Mouse (Mus musculus): ENCODE measurements at regions not wholly inside any gene's neighbourhood (a gene's known extent, or its start where the extent isn't known, plus 50 kb on each side); places are given as distances from the start of the nearest gene placed in this dataset.
"Not testable (repeated sequence)": the region's sequence is repeated elsewhere in the genome, so short reads cannot be mapped to it uniquely, and the experiment has no call there.

- intact Hi-C loops (cut with DNase I), result no loop called here
- DNase-seq (ENCODE audit: low spot score), result no peak
Measured at GRCm38 (mm10) chr17:31732176-31732880, 54.7 kb downstream of the Cryaa start.

GRCm38 (mm10) chr17:31734521-31734920 lies 56.9 kb downstream of the Cryaa start:
- intact Hi-C loops (cut with DNase I), result no loop called here
- DNase-seq (ENCODE audit: low spot score), result no peak

DNA sequence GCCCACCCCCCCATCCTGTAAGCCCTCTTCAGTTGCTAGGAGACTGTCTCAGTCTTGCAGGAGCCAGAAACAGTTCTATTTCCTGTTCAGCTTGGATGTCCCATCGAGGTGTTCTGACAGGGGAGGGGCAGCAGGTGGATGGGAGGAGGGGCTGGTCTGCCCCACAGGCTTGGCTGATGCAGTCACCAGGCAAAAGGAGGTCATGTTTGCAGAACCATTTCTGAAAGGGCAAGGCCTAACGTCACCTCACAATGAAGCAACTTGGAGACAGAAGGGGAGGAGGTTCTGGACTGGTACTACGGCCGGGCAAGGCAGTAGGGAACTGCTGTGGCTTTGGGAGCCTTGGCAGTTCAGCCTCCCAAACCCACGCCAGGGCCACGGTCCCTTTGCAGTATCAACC lies 59.1 kb downstream of the Cryaa start:
- intact Hi-C loops (cut with DNase I), result no loop called here
- DNase-seq (ENCODE audit: low spot score), result no peak

DNA sequence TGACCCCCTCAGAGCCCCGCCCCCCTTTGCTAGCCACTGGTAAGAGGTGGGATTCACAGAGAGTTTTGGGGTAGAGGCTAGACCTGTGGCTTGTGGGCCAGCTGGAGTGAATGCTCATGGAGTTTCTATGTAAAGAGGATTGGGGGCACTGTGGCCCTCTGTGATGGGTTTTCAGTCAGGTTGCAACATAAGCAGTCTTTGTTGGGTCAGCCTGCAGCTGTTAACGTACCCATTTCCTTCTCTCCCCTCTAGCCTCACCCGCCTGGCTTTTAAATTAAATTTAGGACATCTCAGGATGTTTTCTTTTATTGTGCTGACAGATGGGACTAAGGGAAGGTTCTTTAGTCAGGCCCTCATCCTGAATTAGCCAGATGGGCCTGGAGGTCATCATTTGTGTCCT lies 60.6 kb downstream of the Cryaa start:
- intact Hi-C loops (cut with DNase I), result no loop called here
- DNase-seq (ENCODE audit: low spot score), result no peak

GRCm38 (mm10) chr17:31739586-31739985 lies 62.0 kb downstream of the Cryaa start:
- DNase-seq (ENCODE audit: low spot score), result no peak

DNA sequence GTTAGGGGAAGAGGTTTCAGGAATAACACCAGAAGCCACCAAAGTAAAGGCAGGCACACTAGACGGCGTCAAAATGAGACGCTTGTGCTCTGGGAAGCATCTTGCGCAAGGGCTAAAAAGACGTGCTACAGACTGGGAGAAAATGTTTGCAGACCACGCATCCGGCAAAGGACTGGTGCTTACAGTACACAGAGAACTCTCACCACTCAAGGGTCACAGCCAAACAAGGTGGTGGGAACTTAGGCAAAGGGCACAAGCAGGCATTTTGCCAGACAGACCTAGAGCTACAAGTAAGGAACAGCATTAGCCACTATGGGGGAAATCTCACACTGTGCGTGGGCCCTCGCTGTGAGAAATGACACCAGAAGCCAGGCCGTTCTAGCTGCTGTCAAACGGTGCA lies 62.5 kb downstream of the Cryaa start:
- intact Hi-C loops (cut with DNase I), result no loop called here
- no peak for DNase-seq (ENCODE audit: low spot score)

More at GRCm38 (mm10) chr17:31739586-31739985, 62.0 kb downstream of the Cryaa start:
- intact Hi-C loops (cut with DNase I), result no loop called here

- no peak for DNase-seq (ENCODE audit: low spot score)
- intact Hi-C loops (cut with DNase I), result no loop called here
Measured at GRCm38 (mm10) chr17:31743656-31744055, 66.0 kb downstream of the Cryaa start.

GRCm38 (mm10) chr17:31746198-31747111 lies 68.8 kb downstream of the Cryaa start:
- DNase-seq (ENCODE audit: low spot score), result peak; percentile 46
- intact Hi-C loops (cut with DNase I), result loop anchor here (2.0 kb wide), 1 partner anchor 20 kb away; no protein-coding TSS in a partner anchor

DNA sequence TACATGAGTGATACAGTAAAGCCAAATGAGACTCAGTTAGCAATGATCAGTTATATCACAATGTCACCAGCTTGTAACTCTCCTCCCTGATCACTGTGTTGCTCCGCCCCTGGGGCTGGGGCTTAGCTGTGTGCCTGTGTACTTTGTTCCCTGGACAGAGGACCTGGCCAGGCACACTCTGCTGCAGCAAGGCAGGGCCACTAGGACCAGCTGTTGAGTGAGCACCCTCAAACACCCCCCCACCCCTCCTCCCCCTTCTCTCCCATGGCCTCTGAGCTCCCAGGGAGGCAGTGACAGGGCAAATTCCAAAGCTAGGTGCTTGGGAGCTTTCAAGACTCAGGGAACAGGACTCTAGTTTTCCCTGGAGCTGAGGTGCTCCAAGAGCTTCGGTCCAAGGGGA lies 70.0 kb downstream of the Cryaa start:
- intact Hi-C loops (cut with DNase I), result loop anchor here (2.0 kb wide), 1 partner anchor 19 kb away; no protein-coding TSS in a partner anchor
- no peak for DNase-seq (ENCODE audit: low spot score)

GRCm38 (mm10) chr17:31748158-31748557 lies 70.6 kb downstream of the Cryaa start:
- no peak for DNase-seq (ENCODE audit: low spot score)
- intact Hi-C loops (cut with DNase I), result no loop called here

DNA sequence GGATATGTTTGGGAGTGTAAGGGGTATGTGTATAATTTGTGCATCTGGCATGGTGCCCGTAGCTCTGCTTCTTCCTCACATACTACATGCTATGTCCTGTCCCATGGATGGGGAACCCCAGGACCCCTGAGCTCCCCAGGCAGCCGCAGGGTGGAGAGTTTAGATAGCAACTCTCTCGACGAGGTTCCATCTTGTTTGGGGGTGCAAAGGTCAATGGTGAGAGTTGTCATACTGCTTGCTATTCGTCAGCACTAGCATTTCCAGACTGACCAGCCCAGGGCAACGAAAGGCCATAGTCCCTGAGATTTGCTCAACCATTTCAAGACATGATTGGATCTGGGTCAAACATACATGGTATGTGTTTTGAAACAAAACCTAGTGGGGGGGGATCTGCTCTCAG lies 71.4 kb downstream of the Cryaa start:
- DNase-seq (ENCODE audit: low spot score), result no peak
- intact Hi-C loops (cut with DNase I), result no loop called here

GRCm38 (mm10) chr17:31751262-31751661 lies 73.7 kb downstream of the Cryaa start:
- intact Hi-C loops (cut with DNase I), result loop anchor here (5.0 kb wide), 1 partner anchor 59 kb away; no protein-coding TSS in a partner anchor
- DNase-seq (ENCODE audit: low spot score), result no peak

GRCm38 (mm10) chr17:31753113-31753858 lies 75.7 kb downstream of the Cryaa start:
- intact Hi-C loops (cut with DNase I), result loop anchor here (5.0 kb wide), 1 partner anchor 61 kb away; no protein-coding TSS in a partner anchor

GRCm38 (mm10) chr17:31753859-31754229 lies 76.2 kb downstream of the Cryaa start:
- no peak for DNase-seq (ENCODE audit: low spot score)
- intact Hi-C loops (cut with DNase I), result loop anchor here (5.0 kb wide), 1 partner anchor 62 kb away; no protein-coding TSS in a partner anchor

More at GRCm38 (mm10) chr17:31753113-31753858, 75.7 kb downstream of the Cryaa start:
- DNase-seq (ENCODE audit: low spot score), result peak; percentile 21

DNA sequence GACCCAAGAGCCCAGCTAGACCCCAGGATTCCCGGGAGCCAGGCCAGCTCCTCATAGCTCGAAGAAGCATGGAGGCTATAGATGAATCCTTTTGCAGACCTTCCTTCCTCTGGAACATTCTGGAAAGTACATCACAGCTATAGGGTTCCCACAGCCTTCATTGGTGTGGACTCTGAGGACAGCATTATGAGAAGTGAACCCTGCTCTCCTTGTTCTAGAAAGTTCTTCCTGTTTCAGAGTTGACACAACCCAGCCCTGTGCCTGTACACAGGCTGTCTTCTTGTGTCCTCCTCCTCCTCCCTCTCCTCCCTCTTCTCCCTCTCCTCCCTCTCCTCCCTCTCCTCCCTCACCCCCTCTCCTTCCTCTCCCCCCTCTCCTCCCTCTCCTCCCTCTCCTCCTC lies 82.9 kb downstream of the Cryaa start:
- intact Hi-C loops (cut with DNase I), result no loop called here
- no peak for DNase-seq (ENCODE audit: low spot score)

GRCm38 (mm10) chr17:31763078-31763477 lies 85.5 kb downstream of the Cryaa start:
- intact Hi-C loops (cut with DNase I), result no loop called here
- no peak for DNase-seq (ENCODE audit: low spot score)

DNA sequence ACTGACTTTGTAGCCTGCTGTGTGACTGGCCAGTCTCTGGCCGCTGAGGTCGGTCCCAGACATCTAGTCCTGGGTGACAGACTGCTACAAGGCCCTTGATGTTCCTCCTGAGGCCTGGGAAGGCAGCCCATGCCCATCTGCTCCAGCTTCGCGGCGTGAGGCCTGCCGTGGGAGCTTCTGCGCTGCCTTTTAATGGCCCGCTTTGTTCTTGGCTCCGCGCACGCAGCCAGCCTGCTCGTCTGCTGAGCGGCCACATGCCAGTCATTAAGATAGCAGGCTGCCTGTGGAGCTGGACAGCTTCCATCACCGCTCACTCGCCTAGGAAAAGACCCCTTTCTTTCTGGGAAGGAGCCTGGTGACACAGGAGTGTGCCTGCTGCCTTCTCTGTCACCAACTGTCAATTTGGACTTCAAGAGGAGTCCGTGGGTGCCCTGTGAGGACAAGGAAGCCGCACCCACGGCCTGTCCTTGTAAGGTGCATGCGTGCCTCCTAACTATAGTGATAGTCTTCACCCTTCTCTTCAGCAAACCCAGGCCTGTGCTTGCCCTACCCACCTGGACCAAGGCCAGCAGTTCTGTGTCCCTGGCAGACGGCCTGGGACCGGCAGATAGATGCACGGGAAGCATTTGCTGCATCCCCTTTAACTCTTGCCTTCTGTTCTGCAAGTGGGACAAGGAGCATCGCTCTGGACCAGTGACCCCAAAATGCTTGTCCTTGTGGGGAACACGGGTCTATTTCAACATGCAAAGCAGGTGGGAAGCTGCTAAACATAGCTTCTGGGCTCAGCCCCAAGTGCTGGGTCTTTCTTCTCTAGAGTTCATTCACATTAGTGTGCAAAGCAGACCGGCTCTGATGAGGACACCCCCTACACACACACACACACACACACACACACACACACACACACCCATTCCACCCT lies 88.6 kb downstream of the Sik1 start:
- intact Hi-C loops (cut with DNase I), result loop anchor here (2.0 kb wide), 1 partner anchor 20 kb away; no protein-coding TSS in a partner anchor
- DNase-seq (ENCODE audit: low spot score), result peak; percentile 38

- DNase-seq (ENCODE audit: low spot score), result no peak
- intact Hi-C loops (cut with DNase I), result no loop called here
Measured at GRCm38 (mm10) chr17:31772201-31772820, 83.3 kb downstream of the Sik1 start.

- DNase-seq (ENCODE audit: low spot score); intact Hi-C loops (cut with DNase I): not testable (repeated sequence)
Measured at GRCm38 (mm10) chr17:31773882-31774281, 81.7 kb downstream of the Sik1 start.

Measured in heart, postnatal 25 days (tissue).